Mouse (Mus musculus): ENCODE measurements around the gene Marf1. TPM values are rescaled to one million over a fixed set of nuclear protein-coding genes. Genes with fewer than 3 reads are reported as not detected.

Gene Marf1
- polyA plus RNA-seq, 1 experiment from 2014 or later, result 18.6 TPM

GRCm38 (mm10) chr16:14128977-14129376 is 34.2 kb downstream of the Marf1 start:
- Histone ChIP-seq H3K36me3 (ENCODE audit: control insufficient read depth, insufficient read depth, low read length) (peaks cover 95% of the 10 kb centered on the region), H3K9ac (replicated peaks; ENCODE audit: low read length) (no peak overlapping the region), H3K27me3 (ENCODE audit: control insufficient read depth, insufficient read depth, low read length) (no peaks in the 10 kb centered on the region), H3K9me3 (ENCODE audit: control insufficient read depth, low read length) (no peaks in the 10 kb centered on the region), H3K27ac (replicated peaks; ENCODE audit: low read depth, low read length) (no peak overlapping the region), H3K4me1 (ENCODE audit: control insufficient read depth, insufficient read depth, low read length) (no peaks in the 10 kb centered on the region), H3K4me2 (ENCODE audit: low read length) (no peak overlapping the region), H3K4me3 (replicated peaks; ENCODE audit: low read depth, low read length) (no peak overlapping the region)
- no peak for ATAC-seq (ENCODE audit: low FRiP score, low TSS enrichment)
- no peak for DNase-seq

GRCm38 (mm10) chr16:14125253-14125652 is 37.9 kb downstream of the Marf1 start:
- DNase-seq (no peak), ATAC-seq (ENCODE audit: low FRiP score, low TSS enrichment) (no peak)
- no peak overlapping the region for H3K27ac ChIP-seq (replicated peaks; ENCODE audit: low read depth, low read length)
- H3K9me3 ChIP-seq (ENCODE audit: control insufficient read depth, low read length), result no peaks in the 10 kb centered on the region
- H3K9ac ChIP-seq (replicated peaks; ENCODE audit: low read length), result no peak overlapping the region
- H3K4me3 ChIP-seq (replicated peaks; ENCODE audit: low read depth, low read length), result no peak overlapping the region
- peaks cover 96% of the 10 kb centered on the region for H3K36me3 ChIP-seq (ENCODE audit: control insufficient read depth, insufficient read depth, low read length)
- no peaks in the 10 kb centered on the region for H3K4me1 ChIP-seq (ENCODE audit: control insufficient read depth, insufficient read depth, low read length)
- H3K4me2 ChIP-seq (ENCODE audit: low read length), result no peak overlapping the region
- 92% methylated on average over 1 of the region's 1 CpGs for WGBS
- H3K27me3 ChIP-seq (ENCODE audit: control insufficient read depth, insufficient read depth, low read length), result no peaks in the 10 kb centered on the region

GRCm38 (mm10) chr16:14124709-14125108 is 38.4 kb downstream of the Marf1 start:
- H3K36me3 ChIP-seq (ENCODE audit: control insufficient read depth, insufficient read depth, low read length), result peaks cover 94% of the 10 kb centered on the region
- no peaks in the 10 kb centered on the region for H3K4me1 ChIP-seq (ENCODE audit: control insufficient read depth, insufficient read depth, low read length)
- H3K27ac ChIP-seq (replicated peaks; ENCODE audit: low read depth, low read length), result no peak overlapping the region
- no peaks in the 10 kb centered on the region for H3K27me3 ChIP-seq (ENCODE audit: control insufficient read depth, insufficient read depth, low read length)
- no peak overlapping the region for H3K4me3 ChIP-seq (replicated peaks; ENCODE audit: low read depth, low read length)
- DNase-seq (no peak), ATAC-seq (ENCODE audit: low FRiP score, low TSS enrichment) (no peak)
- no peak overlapping the region for H3K4me2 ChIP-seq (ENCODE audit: low read length)
- H3K9me3 ChIP-seq (ENCODE audit: control insufficient read depth, low read length), result no peaks in the 10 kb centered on the region
- H3K9ac ChIP-seq (replicated peaks; ENCODE audit: low read length), result no peak overlapping the region
- 99% methylated on average over 7 of the region's 7 CpGs for WGBS

- Histone ChIP-seq H3K4me2 (ENCODE audit: low read length) (no peak overlapping the region), H3K9me3 (ENCODE audit: control insufficient read depth, low read length) (no peaks in the 10 kb centered on the region), H3K27ac (replicated peaks; ENCODE audit: low read depth, low read length) (no peak overlapping the region), H3K4me1 (ENCODE audit: control insufficient read depth, insufficient read depth, low read length) (no peaks in the 10 kb centered on the region), H3K4me3 (replicated peaks; ENCODE audit: low read depth, low read length) (no peak overlapping the region), H3K36me3 (ENCODE audit: control insufficient read depth, insufficient read depth, low read length) (peaks cover 89% of the 10 kb centered on the region), H3K9ac (replicated peaks; ENCODE audit: low read length) (no peak overlapping the region), H3K27me3 (ENCODE audit: control insufficient read depth, insufficient read depth, low read length) (no peaks in the 10 kb centered on the region)
- ATAC-seq (ENCODE audit: low FRiP score, low TSS enrichment), result no peak
- DNase-seq, result no peak
- 83% methylated on average over 2 of the region's 2 CpGs for WGBS
Observed at GRCm38 (mm10) chr16:14123901-14124300, 39.2 kb downstream of the Marf1 start.

- H3K27me3 ChIP-seq (ENCODE audit: control insufficient read depth, insufficient read depth, low read length), result no peaks in the 10 kb centered on the region
- ATAC-seq (ENCODE audit: low FRiP score, low TSS enrichment) (no peak), DNase-seq (no peak)
- peaks cover 80% of the 10 kb centered on the region for H3K36me3 ChIP-seq (ENCODE audit: control insufficient read depth, insufficient read depth, low read length)
- H3K27ac ChIP-seq (replicated peaks; ENCODE audit: low read depth, low read length), result no peak overlapping the region
- H3K9me3 ChIP-seq (ENCODE audit: control insufficient read depth, low read length), result no peaks in the 10 kb centered on the region
- no peaks in the 10 kb centered on the region for H3K4me1 ChIP-seq (ENCODE audit: control insufficient read depth, insufficient read depth, low read length)
- no peak overlapping the region for H3K9ac ChIP-seq (replicated peaks; ENCODE audit: low read length)
- H3K4me2 ChIP-seq (ENCODE audit: low read length), result no peak overlapping the region
- no peak overlapping the region for H3K4me3 ChIP-seq (replicated peaks; ENCODE audit: low read depth, low read length)
Observed at GRCm38 (mm10) chr16:14122586-14122985, 40.6 kb downstream of the Marf1 start.

- no peaks in the 10 kb centered on the region for H3K4me1 ChIP-seq (ENCODE audit: control insufficient read depth, insufficient read depth, low read length)
- H3K36me3 ChIP-seq (ENCODE audit: control insufficient read depth, insufficient read depth, low read length), result peaks cover 80% of the 10 kb centered on the region
- ATAC-seq (ENCODE audit: low FRiP score, low TSS enrichment) (no peak), DNase-seq (no peak)
- H3K4me2 ChIP-seq (ENCODE audit: low read length), result no peak overlapping the region
- H3K27ac ChIP-seq (replicated peaks; ENCODE audit: low read depth, low read length), result no peak overlapping the region
- H3K27me3 ChIP-seq (ENCODE audit: control insufficient read depth, insufficient read depth, low read length), result no peaks in the 10 kb centered on the region
- WGBS, result 97% methylated on average over 7 of the region's 7 CpGs
- H3K9me3 ChIP-seq (ENCODE audit: control insufficient read depth, low read length), result no peaks in the 10 kb centered on the region
- no peak overlapping the region for H3K4me3 ChIP-seq (replicated peaks; ENCODE audit: low read depth, low read length)
- no peak overlapping the region for H3K9ac ChIP-seq (replicated peaks; ENCODE audit: low read length)
Observed at GRCm38 (mm10) chr16:14121563-14121962, 41.6 kb downstream of the Marf1 start.

GRCm38 (mm10) chr16:14120941-14121340 is 42.2 kb downstream of the Marf1 start:
- Histone ChIP-seq H3K4me3 (replicated peaks; ENCODE audit: low read depth, low read length) (no peak overlapping the region), H3K4me2 (ENCODE audit: low read length) (no peak overlapping the region), H3K9ac (replicated peaks; ENCODE audit: low read length) (no peak overlapping the region), H3K36me3 (ENCODE audit: control insufficient read depth, insufficient read depth, low read length) (peaks cover 80% of the 10 kb centered on the region), H3K27me3 (ENCODE audit: control insufficient read depth, insufficient read depth, low read length) (no peaks in the 10 kb centered on the region), H3K9me3 (ENCODE audit: control insufficient read depth, low read length) (no peaks in the 10 kb centered on the region), H3K27ac (replicated peaks; ENCODE audit: low read depth, low read length) (no peak overlapping the region), H3K4me1 (ENCODE audit: control insufficient read depth, insufficient read depth, low read length) (no peaks in the 10 kb centered on the region)
- WGBS, result 95% methylated on average over 5 of the region's 5 CpGs
- ATAC-seq (ENCODE audit: low FRiP score, low TSS enrichment), result no peak
- no peak for DNase-seq

- Histone ChIP-seq H3K9me3 (ENCODE audit: control insufficient read depth, low read length) (no peaks in the 10 kb centered on the region), H3K27me3 (ENCODE audit: control insufficient read depth, insufficient read depth, low read length) (no peaks in the 10 kb centered on the region), H3K27ac (replicated peaks; ENCODE audit: low read depth, low read length) (no peak overlapping the region), H3K4me2 (ENCODE audit: low read length) (no peak overlapping the region), H3K36me3 (ENCODE audit: control insufficient read depth, insufficient read depth, low read length) (peaks cover 76% of the 10 kb centered on the region), H3K4me1 (ENCODE audit: control insufficient read depth, insufficient read depth, low read length) (no peaks in the 10 kb centered on the region), H3K9ac (replicated peaks; ENCODE audit: low read length) (no peak overlapping the region), H3K4me3 (replicated peaks; ENCODE audit: low read depth, low read length) (no peak overlapping the region)
- ATAC-seq (ENCODE audit: low FRiP score, low TSS enrichment) (no peak), DNase-seq (no peak)
- WGBS, result 94% methylated on average over 2 of the region's 2 CpGs
Observed at GRCm38 (mm10) chr16:14117299-14117698, 45.9 kb downstream of the Marf1 start.

- H3K9me3 ChIP-seq (ENCODE audit: control insufficient read depth, low read length), result no peaks in the 10 kb centered on the region
- 98% methylated on average over 3 of the region's 3 CpGs for WGBS
- DNase-seq (no peak), ATAC-seq (ENCODE audit: low FRiP score, low TSS enrichment) (no peak)
- no peak overlapping the region for H3K27ac ChIP-seq (replicated peaks; ENCODE audit: low read depth, low read length)
- H3K4me1 ChIP-seq (ENCODE audit: control insufficient read depth, insufficient read depth, low read length), result no peaks in the 10 kb centered on the region
- no peak overlapping the region for H3K4me2 ChIP-seq (ENCODE audit: low read length)
- H3K9ac ChIP-seq (replicated peaks; ENCODE audit: low read length), result no peak overlapping the region
- no peaks in the 10 kb centered on the region for H3K27me3 ChIP-seq (ENCODE audit: control insufficient read depth, insufficient read depth, low read length)
- peaks cover 88% of the 10 kb centered on the region for H3K36me3 ChIP-seq (ENCODE audit: control insufficient read depth, insufficient read depth, low read length)
- H3K4me3 ChIP-seq (replicated peaks; ENCODE audit: low read depth, low read length), result no peak overlapping the region
Observed at GRCm38 (mm10) chr16:14112742-14113141, 50.4 kb downstream of the Marf1 start.

Measured in midbrain, embryonic 14.5 days (tissue).